Mouse (Mus musculus) myocyte (in vitro differentiated cells): ENCODE results near the gene Phospho2.

Experiments used
- CEBPB ChIP-seq: IDR thresholded peaks from 2 replicates; pipeline ENCODE4 v1.6.1; 2011; ENCODE audit warnings: mild to moderate bottlenecking, moderate library complexity; ENCODE audit not compliant: poor library complexity, insufficient read depth, severe bottlenecking
- E2F4 ChIP-seq: IDR thresholded peaks from one replicate; pipeline ENCODE4 v1.6.1; 2011; ENCODE audit warnings: mild to moderate bottlenecking, control low read depth, moderate library complexity; ENCODE audit not compliant: insufficient read depth
- MAX ChIP-seq: IDR thresholded peaks from one replicate; pipeline ENCODE4 v1.6.1; 2011; ENCODE audit warnings: low read depth, mild to moderate bottlenecking, control low read depth
- MYOD1 ChIP-seq, 3 experiments: IDR thresholded peaks; one replicate each; pipeline ENCODE4 v1.6.1; 2011; ENCODE audit warnings: control low read depth in 2 of 3, low read depth in 2 of 3, mild to moderate bottlenecking in 2 of 3, moderate library complexity in 1 of 3; ENCODE audit not compliant: insufficient read length in 2 of 3, control insufficient read depth in 1 of 3
- MYOG ChIP-seq, 3 experiments: IDR thresholded peaks; one replicate each; pipeline ENCODE4 v1.6.1; 2011; ENCODE audit warnings: control low read depth in 2 of 3, low read depth in 2 of 3, mild to moderate bottlenecking in 2 of 3; ENCODE audit not compliant: insufficient read length in 2 of 3, control insufficient read depth in 1 of 3, insufficient read depth in 1 of 3
- POLR2A ChIP-seq: IDR thresholded peaks from one replicate; pipeline ENCODE4 v1.6.1; 2011; ENCODE audit warnings: low read depth, mild to moderate bottlenecking, control low read depth, moderate library complexity; ENCODE audit not compliant: insufficient read length
- POLR2AphosphoS2 ChIP-seq: IDR thresholded peaks from one replicate; pipeline ENCODE4 v1.6.1; 2011; ENCODE audit warnings: low read depth, control low read depth; ENCODE audit not compliant: insufficient read length
- REST ChIP-seq: IDR thresholded peaks from one replicate; pipeline ENCODE4 v1.6.1; 2011; ENCODE audit warnings: mild to moderate bottlenecking, control low read depth, moderate library complexity; ENCODE audit not compliant: insufficient read depth, insufficient read length
- SRF ChIP-seq: IDR thresholded peaks from one replicate; pipeline ENCODE4 v1.6.1; 2011; ENCODE audit warnings: low read depth; ENCODE audit not compliant: control insufficient read depth, insufficient read length
- TCF12 ChIP-seq: IDR thresholded peaks from one replicate; pipeline ENCODE4 v1.6.1; 2011; ENCODE audit warnings: mild to moderate bottlenecking, control low read depth; ENCODE audit not compliant: poor library complexity, insufficient read depth, severe bottlenecking
- USF1 ChIP-seq: IDR thresholded peaks from one replicate; pipeline ENCODE4 v1.6.1; 2011; ENCODE audit warnings: low read depth, mild to moderate bottlenecking, control low read depth, moderate library complexity

DNA sequence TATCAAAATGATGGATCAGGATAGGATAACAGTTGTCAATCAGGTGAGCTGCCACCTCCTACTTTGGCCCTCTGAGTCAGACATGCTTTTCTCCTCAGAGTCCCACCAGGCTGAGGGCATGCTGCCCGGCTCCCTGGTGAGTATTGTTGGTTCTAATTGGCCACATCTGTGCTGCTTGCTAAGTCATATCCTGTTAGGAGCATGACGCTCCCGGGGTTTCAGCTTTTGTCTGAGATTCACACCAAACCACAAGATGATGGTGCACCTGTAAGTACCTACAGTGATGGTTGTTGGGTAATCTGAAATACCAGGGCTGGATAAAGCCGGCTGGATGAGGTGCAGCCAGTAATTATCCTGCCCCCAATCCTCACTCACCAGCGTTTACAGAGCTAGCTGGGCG, 50.8 kb downstream of the Phospho2 start:
- TF ChIP-seq POLR2A = no peak
- TF ChIP-seq USF1 = no peak
- no peak for TF ChIP-seq CEBPB
- no peak for TF ChIP-seq E2F4
- no peak for TF ChIP-seq MAX
- TF ChIP-seq REST = no peak
- TF ChIP-seq SRF = no peak
- no peak for TF ChIP-seq TCF12
- TF ChIP-seq MYOD1 (IDR thresholded peaks at IDR 0.05; ENCODE audit: control insufficient read depth in 1 of 3, insufficient read length in 2 of 3, low read depth in 2 of 3) = no peak
- no peak for TF ChIP-seq POLR2AphosphoS2
- TF ChIP-seq MYOG (IDR thresholded peaks at IDR 0.05; ENCODE audit: control insufficient read depth in 1 of 3, insufficient read depth in 1 of 3, insufficient read length in 2 of 3, low read depth in 2 of 3) = no peak
